Mouse (Mus musculus): ENCODE measurements around the gene Cd68. TPM values are rescaled to one million over a fixed set of nuclear protein-coding genes. Genes with fewer than 3 reads are reported as not detected.

Cd68 gene
- polyA plus RNA-seq, 1 experiment from 2014 or later, result 8.7 TPM

DNA sequence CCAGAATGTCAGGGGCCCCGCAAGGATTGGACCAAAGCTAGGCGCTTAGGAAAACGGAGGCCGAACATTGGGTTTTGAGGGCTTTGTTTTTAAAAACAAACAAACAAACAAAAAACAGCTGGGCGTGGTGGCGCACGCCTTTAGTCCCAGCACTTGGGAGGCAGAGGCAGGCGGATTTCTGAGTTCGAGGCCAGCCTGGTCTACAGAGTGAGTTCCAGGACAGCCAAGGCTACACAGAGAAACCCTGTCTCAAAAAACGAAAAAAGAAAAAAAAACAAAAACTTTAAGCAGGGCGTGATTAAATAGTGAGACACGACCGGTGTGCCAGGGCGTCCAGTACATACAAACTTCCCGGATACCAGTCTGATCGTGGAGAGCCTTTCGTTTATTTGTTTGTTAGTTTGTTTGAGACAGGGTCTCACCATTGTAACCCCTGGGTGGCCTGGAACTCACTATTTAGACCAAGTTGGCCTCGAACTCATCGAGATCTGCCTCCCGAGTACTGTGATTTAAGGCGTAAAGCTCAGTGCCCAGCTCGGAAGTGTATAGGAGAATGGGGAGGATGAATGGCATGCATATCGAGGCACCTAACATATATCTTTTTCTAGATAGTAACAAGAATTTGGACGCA, 16.4 kb upstream of the Cd68 start:
- peaks cover 55% of the 10 kb centered on the region for H3K4me1 ChIP-seq (replicated peaks)
- WGBS, result 20% methylated on average over 24 of the region's 24 CpGs
- no peak for ATAC-seq (replicated peaks; ENCODE audit: insufficient number of reproducible peaks, insufficient read depth, low FRiP score, low read depth)

GRCm38 (mm10) chr11:69681314-69682208, 15.6 kb upstream of the Cd68 start, which contains the start of gene Senp3:
Gene Senp3 (minus strand): TSS chr11:69682084.
- Histone ChIP-seq H3K27me3 (no peaks in the 10 kb centered on the region), H3K9ac (peak within 1 kb of the TSS; percentile 80), H3K4me3 (peak within 1 kb of the TSS; percentile 79), H3K9me3 (replicated peaks) (no peaks in the 10 kb centered on the region), H3K4me2 (peak within 1 kb of the TSS; percentile 89), H3K36me3 (peaks cover 33% of the 10 kb centered on the region), H3K27ac (peak within 1 kb of the TSS; percentile 95), H3K4me1 (replicated peaks) (peaks cover 50% of the 10 kb centered on the region)
- ATAC-seq (replicated peaks; ENCODE audit: insufficient number of reproducible peaks, insufficient read depth, low FRiP score, low read depth), result peak; percentile 94
- WGBS, result under 1% methylated on average over 76 of the region's 80 CpGs

More for the DNA sequence above, 16.4 kb upstream of the Cd68 start:
- Histone ChIP-seq H3K27ac (peak overlapping the region; percentile 95), H3K36me3 (peaks cover 26% of the 10 kb centered on the region), H3K9me3 (replicated peaks) (no peaks in the 10 kb centered on the region), H3K27me3 (no peaks in the 10 kb centered on the region), H3K4me2 (peak overlapping the region; percentile 89), H3K4me3 (peak overlapping the region; percentile 79), H3K9ac (peak overlapping the region; percentile 80)

- ATAC-seq (replicated peaks; ENCODE audit: insufficient number of reproducible peaks, insufficient read depth, low FRiP score, low read depth), result no peak
- no peaks in the 10 kb centered on the region for H3K9me3 ChIP-seq (replicated peaks)
- no peak overlapping the region for H3K27ac ChIP-seq
- peak overlapping the region; percentile 89 for H3K4me2 ChIP-seq
- peak overlapping the region; percentile 80 for H3K9ac ChIP-seq
- WGBS, result 87% methylated on average over 30 of the region's 30 CpGs
- no peaks in the 10 kb centered on the region for H3K27me3 ChIP-seq
- H3K4me1 ChIP-seq (replicated peaks), result peaks cover 37% of the 10 kb centered on the region
- peaks cover 45% of the 10 kb centered on the region for H3K36me3 ChIP-seq
- H3K4me3 ChIP-seq, result peak overlapping the region; percentile 79
These were observed 14.3 kb upstream of the Cd68 start for GRCm38 (mm10) chr11:69680136-69680855.

- Histone ChIP-seq H3K9me3 (replicated peaks) (no peaks in the 10 kb centered on the region), H3K27ac (no peak overlapping the region), H3K4me1 (replicated peaks) (peaks cover 31% of the 10 kb centered on the region), H3K4me2 (no peak overlapping the region), H3K9ac (no peak overlapping the region), H3K27me3 (no peaks in the 10 kb centered on the region), H3K36me3 (peaks cover 57% of the 10 kb centered on the region), H3K4me3 (no peak overlapping the region)
- ATAC-seq (replicated peaks; ENCODE audit: insufficient number of reproducible peaks, insufficient read depth, low FRiP score, low read depth), result no peak
- WGBS, result 100% methylated on average over 2 of the region's 2 CpGs
These were observed 13.2 kb upstream of the Cd68 start for GRCm38 (mm10) chr11:69679144-69679543.

DNA sequence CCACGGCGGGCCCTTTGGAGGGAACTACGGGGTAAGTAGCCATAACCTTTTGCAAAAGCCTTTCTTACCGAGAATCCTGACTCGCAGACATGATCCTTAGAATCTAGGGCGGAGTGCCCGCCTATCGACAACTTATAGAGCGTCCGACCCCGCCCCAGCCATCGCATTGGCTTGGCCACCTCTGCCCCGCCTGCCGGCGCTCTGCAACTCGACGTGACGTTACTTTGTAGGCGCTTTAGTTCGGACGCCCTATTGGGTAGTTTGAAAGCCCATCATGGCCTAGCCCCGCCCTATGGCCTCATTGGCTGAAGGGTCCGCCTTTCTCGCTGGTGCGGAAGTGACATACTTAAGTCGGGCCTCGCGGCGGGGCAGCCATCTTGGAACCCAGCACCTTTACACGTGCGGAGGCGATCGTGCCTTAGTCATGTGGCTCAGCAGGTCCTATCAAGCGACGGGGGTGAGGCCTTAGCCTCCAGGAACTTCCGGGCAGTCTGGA, 6.3 kb upstream of the Cd68 start, which contains the start of gene Eif4a1:
TSS of gene Eif4a1 (minus strand) at position 213 of the 496 bp plus-strand sequence.
- Histone ChIP-seq H3K4me1 (replicated peaks) (peaks cover 23% of the 10 kb centered on the region), H3K27me3 (no peaks in the 10 kb centered on the region), H3K4me2 (peak within 1 kb of the TSS; percentile 74), H3K36me3 (peaks cover 75% of the 10 kb centered on the region), H3K27ac (peak within 1 kb of the TSS; percentile 95), H3K9me3 (replicated peaks) (no peaks in the 10 kb centered on the region), H3K4me3 (peak within 1 kb of the TSS; percentile 84), H3K9ac (peak within 1 kb of the TSS; percentile 99)
- ATAC-seq (replicated peaks; ENCODE audit: insufficient number of reproducible peaks, insufficient read depth, low FRiP score, low read depth), result peak; percentile 95
- under 1% methylated on average over 36 of the region's 36 CpGs for WGBS

DNA sequence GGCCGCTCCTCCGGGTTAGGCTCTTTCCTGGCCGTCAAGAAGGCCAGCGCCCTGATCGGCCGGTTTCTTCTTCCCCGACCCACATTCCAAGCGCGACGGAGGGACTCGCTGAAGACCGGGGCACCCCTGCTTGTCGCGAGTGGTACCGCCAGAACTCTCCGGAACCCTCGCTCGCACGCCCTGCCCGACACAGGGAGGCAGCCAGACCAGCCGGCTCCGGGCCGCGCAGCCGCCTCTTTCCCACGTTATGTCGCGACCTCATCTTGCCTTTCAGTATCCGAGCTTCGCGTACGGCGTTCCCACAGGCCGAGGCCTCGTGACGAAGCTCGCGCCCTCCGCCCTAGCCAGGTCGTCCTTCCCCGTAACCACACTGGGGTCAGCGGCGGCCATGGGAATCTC, 5.8 kb upstream of the Cd68 start:
- Histone ChIP-seq H3K4me2 (peak overlapping the region; percentile 74), H3K36me3 (peaks cover 73% of the 10 kb centered on the region), H3K27me3 (no peaks in the 10 kb centered on the region), H3K4me1 (replicated peaks) (peaks cover 23% of the 10 kb centered on the region), H3K27ac (peak overlapping the region; percentile 95), H3K9ac (peak overlapping the region; percentile 99), H3K4me3 (peak overlapping the region; percentile 84), H3K9me3 (replicated peaks) (no peaks in the 10 kb centered on the region)
- under 1% methylated on average over 35 of the region's 43 CpGs for WGBS
- ATAC-seq (replicated peaks; ENCODE audit: insufficient number of reproducible peaks, insufficient read depth, low FRiP score, low read depth), result peak; percentile 5; the same call in 1 of the 2 replicates

GRCm38 (mm10) chr11:69670786-69671725, 5.1 kb upstream of the Cd68 start:
- H3K4me1 ChIP-seq (replicated peaks), result peaks cover 23% of the 10 kb centered on the region
- peak overlapping the region; percentile 95 for H3K27ac ChIP-seq
- H3K4me2 ChIP-seq, result peak overlapping the region; percentile 74
- ATAC-seq (replicated peaks; ENCODE audit: insufficient number of reproducible peaks, insufficient read depth, low FRiP score, low read depth), result peak; percentile 72
- WGBS, result under 1% methylated on average over 58 of the region's 61 CpGs
- peak overlapping the region; percentile 84 for H3K4me3 ChIP-seq
- H3K9ac ChIP-seq, result peak overlapping the region; percentile 99
- H3K27me3 ChIP-seq, result no peaks in the 10 kb centered on the region
- H3K36me3 ChIP-seq, result peaks cover 73% of the 10 kb centered on the region
- no peaks in the 10 kb centered on the region for H3K9me3 ChIP-seq (replicated peaks)

DNA sequence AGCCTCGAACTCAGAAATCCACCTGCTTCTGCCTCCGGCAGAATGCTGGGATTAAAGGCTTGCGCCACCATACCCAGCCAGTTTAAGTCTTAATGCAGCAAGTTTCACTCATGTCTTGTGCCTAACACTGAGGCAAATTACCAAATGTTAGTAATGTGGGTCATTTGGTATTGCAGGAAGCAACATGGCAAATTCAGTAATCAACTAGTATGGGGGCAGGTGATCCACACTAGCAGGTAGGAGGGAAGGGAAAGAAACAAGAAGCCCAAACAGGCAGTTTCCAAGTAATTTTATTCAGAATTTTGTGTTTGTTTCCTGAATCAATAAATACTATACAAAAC, 682 bp upstream of the Cd68 start:
- Histone ChIP-seq H3K36me3 (peaks cover 63% of the 10 kb centered on the region), H3K9ac (no peak overlapping the region), H3K4me1 (replicated peaks) (peaks cover 30% of the 10 kb centered on the region), H3K9me3 (replicated peaks) (no peaks in the 10 kb centered on the region), H3K4me3 (no peak overlapping the region), H3K27ac (no peak overlapping the region), H3K4me2 (no peak overlapping the region), H3K27me3 (no peaks in the 10 kb centered on the region)
- WGBS, result 83% methylated on average over 3 of the region's 3 CpGs
- ATAC-seq (replicated peaks; ENCODE audit: insufficient number of reproducible peaks, insufficient read depth, low FRiP score, low read depth), result no peak

GRCm38 (mm10) chr11:69665457-69665960, 444 bp downstream of the Cd68 start:
- H3K9me3 ChIP-seq (replicated peaks), result no peaks in the 10 kb centered on the region
- H3K36me3 ChIP-seq, result peaks cover 63% of the 10 kb centered on the region
- no peaks in the 10 kb centered on the region for H3K27me3 ChIP-seq
- 0 out of 2 replicates have a peak overlapping the region, but pooled peaks have one; percentile 2 for H3K27ac ChIP-seq
- no peak for ATAC-seq (replicated peaks; ENCODE audit: insufficient number of reproducible peaks, insufficient read depth, low FRiP score, low read depth)
- H3K4me3 ChIP-seq, result no peak overlapping the region
- no peak overlapping the region for H3K4me2 ChIP-seq
- H3K9ac ChIP-seq, result no peak overlapping the region
- WGBS, result 72% methylated on average over 9 of the region's 9 CpGs
- H3K4me1 ChIP-seq (replicated peaks), result peaks cover 37% of the 10 kb centered on the region

- Histone ChIP-seq H3K4me3 (no peak overlapping the region), H3K9ac (no peak overlapping the region), H3K27ac (no peak overlapping the region; the same call in 1 of the 2 replicates), H3K27me3 (no peaks in the 10 kb centered on the region), H3K36me3 (peaks cover 63% of the 10 kb centered on the region), H3K4me2 (no peak overlapping the region), H3K4me1 (replicated peaks) (peaks cover 31% of the 10 kb centered on the region), H3K9me3 (replicated peaks) (no peaks in the 10 kb centered on the region)
- 92% methylated on average over 7 of the region's 7 CpGs for WGBS
- ATAC-seq (replicated peaks; ENCODE audit: insufficient number of reproducible peaks, insufficient read depth, low FRiP score, low read depth), result no peak
These were observed 1.1 kb downstream of the Cd68 start for GRCm38 (mm10) chr11:69664841-69665240.

All from heart, embryonic 15.5 days (tissue).